Mouse (Mus musculus) forebrain, embryonic 12.5 days (tissue): ENCODE data around the gene Dbi. TPM values are rescaled to one million over a fixed set of nuclear protein-coding genes. Genes with fewer than 3 reads are reported as not detected.
A peak's percentile ranks its signal among the peaks of the same experiment; 100 is the strongest.

Source experiments
- ATAC-seq: fragments of 200-750 bp; cut with Nextera tagmentation; 2 replicates; pipeline ENCODE4 v1.8.0; 2017; ENCODE audit warnings: moderate TSS enrichment; ENCODE audit not compliant: low FRiP score
- H3K27ac ChIP-seq: fragments of 300-500 bp; sonication (generic); 2 replicates; pipeline ENCODE4 v1.5.1; 2016; ENCODE audit warnings: mild to moderate bottlenecking
- H3K27me3 ChIP-seq: fragments of 300-500 bp; sonication (generic); 2 replicates; pipeline ENCODE4 v1.6.1; 2016; ENCODE audit warnings: mild to moderate bottlenecking
- H3K36me3 ChIP-seq: fragments of 300-500 bp; sonication (generic); replicated peaks from 2 replicates; pipeline ENCODE4 v1.6.1; 2016; ENCODE audit warnings: mild to moderate bottlenecking
- H3K4me1 ChIP-seq: fragments of 300-500 bp; sonication (generic); 2 replicates; pipeline ENCODE4 v1.6.1; 2016
- H3K4me2 ChIP-seq: fragments of 300-500 bp; sonication (generic); 2 replicates; pipeline ENCODE4 v1.6.1; 2016; ENCODE audit warnings: mild to moderate bottlenecking, moderate library complexity
- H3K4me3 ChIP-seq: fragments of 300-500 bp; sonication (generic); replicated peaks from 2 replicates; pipeline ENCODE4 v1.5.1; 2016; ENCODE audit warnings: mild to moderate bottlenecking
- H3K9ac ChIP-seq: fragments of 300-500 bp; sonication (generic); 2 replicates; pipeline ENCODE4 v1.6.1; 2016; ENCODE audit warnings: mild to moderate bottlenecking
- H3K9me3 ChIP-seq: fragments of 300-500 bp; sonication (generic); 2 replicates; pipeline ENCODE4 v1.6.1; 2016
- WGBS: fragments of 180-500 bp; shearing (Covaris S2); methylation state at CpG from one replicate; pipeline ENCODE4 v1.1.7; 2016; 5-methylcytosine and 5-hydroxymethylcytosine counted together
- polyA plus RNA-seq: library from polyadenylated mRNA; unstranded; fragments of >200 nt; fragmentation: Nextera tagmentation; extraction: Ambion mirVana; gene quantifications from 2 replicates; pipeline ENCODE4 v1.2.1, GENCODE M21; 2016

The Dbi gene
- polyA plus RNA-seq, 1 experiment from 2014 or later = 921 TPM

DNA sequence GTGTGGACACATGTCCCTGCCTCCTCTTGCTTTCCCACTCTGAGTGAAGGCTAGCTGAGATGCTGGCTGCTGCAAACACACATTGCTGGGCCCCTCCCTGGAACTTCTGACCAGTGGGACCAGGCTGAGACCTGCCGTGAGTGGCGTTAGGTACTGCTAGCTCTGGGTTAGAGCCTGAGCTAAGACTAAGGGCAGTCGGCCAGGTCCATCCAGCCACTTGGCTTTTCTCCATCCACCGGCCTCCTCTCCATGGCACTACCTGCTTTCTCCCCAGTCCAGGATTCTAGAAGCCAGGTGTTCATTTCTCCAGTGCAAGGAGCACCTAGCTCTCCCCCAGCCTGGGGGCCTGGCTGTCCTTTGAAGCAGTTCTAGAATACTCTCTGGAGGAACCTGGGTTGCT, 45.9 kb downstream of the Dbi start:
- Histone ChIP-seq H3K9me3 (no peaks in the 10 kb centered on the region), H3K27me3 (peaks cover 50% of the 10 kb centered on the region), H3K4me2 (no peak overlapping the region), H3K9ac (no peak overlapping the region), H3K27ac (no peak overlapping the region), H3K4me3 (no peak overlapping the region), H3K36me3 (no peaks in the 10 kb centered on the region), H3K4me1 (peaks cover 23% of the 10 kb centered on the region)
- no peak for ATAC-seq
- 78% methylated on average over 4 of the region's 4 CpGs for WGBS

DNA sequence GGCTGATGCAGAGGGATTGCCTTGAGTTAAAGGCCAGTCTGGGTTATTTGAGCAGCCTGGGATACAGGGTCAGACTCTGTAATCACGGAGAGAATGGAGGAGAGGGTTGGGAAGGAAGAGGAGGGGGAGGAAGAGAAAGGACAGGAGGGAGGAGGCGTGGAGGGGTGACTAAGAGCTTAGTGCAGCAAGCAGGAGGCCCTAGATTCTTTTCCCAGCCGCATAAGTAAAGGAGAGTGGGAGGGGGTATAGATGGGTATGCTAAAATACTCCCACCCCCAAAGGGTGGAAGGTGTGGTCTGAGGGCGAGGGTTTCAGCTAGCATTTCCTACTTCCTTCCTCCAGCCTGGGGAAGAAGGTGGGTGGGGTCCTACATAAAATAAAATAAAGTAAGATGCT, 46.6 kb downstream of the Dbi start:
- WGBS = 17% methylated on average over 4 of the region's 4 CpGs
- H3K36me3 ChIP-seq = no peaks in the 10 kb centered on the region
- peaks cover 23% of the 10 kb centered on the region for H3K4me1 ChIP-seq
- no peak overlapping the region for H3K9ac ChIP-seq
- H3K27ac ChIP-seq = no peak overlapping the region
- peak overlapping the region; percentile 77; the same call in 1 of the 2 replicates for H3K4me2 ChIP-seq
- H3K9me3 ChIP-seq = no peaks in the 10 kb centered on the region
- ATAC-seq = no peak
- peaks cover 50% of the 10 kb centered on the region for H3K27me3 ChIP-seq
- H3K4me3 ChIP-seq = peak overlapping the region; percentile 42

DNA sequence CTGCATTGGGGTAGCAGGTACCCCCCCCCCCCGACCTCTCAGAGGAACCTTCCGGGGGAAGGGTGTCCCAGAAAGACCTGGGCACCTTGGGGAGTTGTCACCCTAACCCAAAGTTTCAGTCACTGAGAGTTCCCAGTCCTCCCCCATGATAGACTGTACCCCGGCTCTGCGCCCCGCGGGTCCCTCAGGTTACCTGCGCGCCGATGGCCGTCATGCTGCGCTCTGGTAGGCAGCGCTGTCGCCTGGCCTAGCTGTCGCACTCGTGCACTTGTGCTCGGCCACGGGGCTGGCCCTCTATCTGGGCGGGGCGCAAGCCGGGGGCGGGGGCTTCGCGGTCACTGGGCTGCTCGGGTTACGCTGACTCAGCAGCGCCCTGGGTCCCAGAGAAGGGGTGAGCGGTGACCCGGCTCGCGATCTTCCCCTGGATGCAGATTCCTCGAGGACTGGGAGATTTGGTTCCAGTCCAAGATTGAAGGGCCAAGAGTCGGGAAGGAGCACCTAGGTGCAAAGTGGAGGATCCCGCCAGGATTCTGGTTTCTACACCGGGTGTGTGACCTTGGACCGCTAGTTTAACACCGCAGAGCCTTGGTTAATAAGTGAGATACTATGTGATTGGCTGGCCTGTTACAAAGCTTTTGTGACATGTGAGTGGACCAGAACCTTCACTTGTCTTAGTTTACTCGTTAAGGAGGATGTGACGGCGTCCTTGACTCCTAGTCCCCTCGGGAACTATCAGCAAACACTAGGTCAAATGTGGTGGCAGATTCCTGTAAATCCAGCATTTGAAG, 47.2 kb downstream of the Dbi start, which contains the start of gene Tmem37:
Gene Tmem37, minus strand, starts transcription at position 556 of the 788 bp plus-strand sequence.
- peak within 1 kb of the TSS; percentile 42 for H3K4me3 ChIP-seq
- no peak within 1 kb of the TSS for H3K27ac ChIP-seq
- H3K4me2 ChIP-seq = peak within 1 kb of the TSS; percentile 77
- H3K27me3 ChIP-seq = peaks cover 50% of the 10 kb centered on the region
- peak; percentile 75 for ATAC-seq
- H3K4me1 ChIP-seq = peaks cover 23% of the 10 kb centered on the region
- 2% methylated on average over 40 of the region's 40 CpGs for WGBS
- no peaks in the 10 kb centered on the region for H3K9me3 ChIP-seq
- peak within 1 kb of the TSS; percentile 49 for H3K9ac ChIP-seq
- H3K36me3 ChIP-seq = no peaks in the 10 kb centered on the region

DNA sequence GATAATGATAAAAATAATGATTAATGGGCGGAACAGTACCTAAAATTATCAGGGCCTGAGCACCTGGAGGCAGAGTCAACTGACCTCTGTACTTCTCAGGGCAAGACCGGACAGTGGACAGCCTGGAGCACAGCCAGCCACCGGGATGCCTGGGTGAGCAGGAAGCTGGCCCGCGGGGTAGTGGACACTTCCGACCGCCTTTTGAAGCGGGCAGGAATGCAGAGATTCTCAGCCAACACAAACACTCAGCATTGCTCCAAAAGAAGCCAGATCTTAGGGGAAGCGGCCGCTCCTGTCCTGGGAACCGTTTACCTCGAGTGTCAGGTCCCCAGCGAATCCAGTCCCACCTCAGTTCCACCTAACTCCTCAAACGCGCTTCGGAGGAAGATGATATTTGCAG, 48.0 kb downstream of the Dbi start:
- H3K27ac ChIP-seq = no peak overlapping the region
- 19% methylated on average over 16 of the region's 16 CpGs for WGBS
- H3K9ac ChIP-seq = peak overlapping the region; percentile 49; the same call in 1 of the 2 replicates
- H3K4me3 ChIP-seq = peak overlapping the region; percentile 42
- H3K36me3 ChIP-seq = no peaks in the 10 kb centered on the region
- ATAC-seq = no peak
- H3K4me2 ChIP-seq = peak overlapping the region; percentile 77
- H3K4me1 ChIP-seq = peaks cover 21% of the 10 kb centered on the region
- H3K27me3 ChIP-seq = peaks cover 50% of the 10 kb centered on the region
- no peaks in the 10 kb centered on the region for H3K9me3 ChIP-seq

DNA sequence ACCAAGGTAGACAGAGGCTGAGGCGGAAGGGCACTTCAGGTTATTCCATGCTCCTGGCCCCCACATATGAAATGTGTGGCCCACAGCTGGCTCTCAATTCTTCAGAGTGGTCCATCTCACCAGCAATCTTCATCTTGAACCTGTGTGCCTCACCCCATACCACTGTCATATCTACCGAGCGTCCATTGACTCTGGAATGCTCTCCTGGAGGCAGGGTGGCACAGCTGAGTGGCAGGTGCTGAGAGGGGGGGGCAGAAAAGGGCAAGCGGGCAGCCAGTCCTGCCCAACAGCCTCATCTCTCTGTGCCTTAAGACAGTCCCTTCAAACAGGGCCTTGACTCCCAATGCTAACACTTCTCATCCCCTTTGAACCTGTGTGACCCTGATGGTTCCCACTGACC, 49.7 kb downstream of the Dbi start:
- Histone ChIP-seq H3K36me3 (no peaks in the 10 kb centered on the region), H3K4me2 (no peak overlapping the region), H3K9ac (no peak overlapping the region), H3K4me1 (peaks cover 17% of the 10 kb centered on the region), H3K9me3 (no peaks in the 10 kb centered on the region), H3K4me3 (no peak overlapping the region), H3K27me3 (peaks cover 48% of the 10 kb centered on the region), H3K27ac (no peak overlapping the region)
- ATAC-seq = no peak
- WGBS = 85% methylated on average over 4 of the region's 4 CpGs

DNA sequence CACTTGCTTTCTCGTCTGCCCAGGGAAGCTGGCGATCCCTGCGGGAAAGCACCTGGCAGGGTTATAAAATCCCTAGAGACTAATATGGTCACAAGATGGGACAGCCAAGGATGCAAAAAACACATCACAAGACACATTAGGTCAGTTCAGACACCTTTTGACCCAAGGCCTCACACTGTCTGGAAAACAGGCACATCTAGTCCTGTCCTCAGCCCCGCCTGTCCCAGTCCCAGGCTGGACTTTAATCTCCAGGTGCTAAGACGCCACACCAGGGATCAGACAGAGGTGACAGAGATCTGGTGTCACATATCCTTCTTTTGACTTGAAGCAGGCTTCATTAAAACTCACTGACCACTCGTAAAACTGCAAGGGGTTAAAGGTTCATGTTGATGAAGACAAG, 50.7 kb downstream of the Dbi start:
- WGBS = 64% methylated on average over 6 of the region's 6 CpGs
- no peak overlapping the region for H3K27ac ChIP-seq
- H3K9me3 ChIP-seq = no peaks in the 10 kb centered on the region
- no peaks in the 10 kb centered on the region for H3K36me3 ChIP-seq
- H3K27me3 ChIP-seq = peaks cover 41% of the 10 kb centered on the region
- no peak overlapping the region for H3K4me2 ChIP-seq
- ATAC-seq = no peak
- H3K4me3 ChIP-seq = no peak overlapping the region
- H3K9ac ChIP-seq = no peak overlapping the region
- H3K4me1 ChIP-seq = peaks cover 17% of the 10 kb centered on the region

DNA sequence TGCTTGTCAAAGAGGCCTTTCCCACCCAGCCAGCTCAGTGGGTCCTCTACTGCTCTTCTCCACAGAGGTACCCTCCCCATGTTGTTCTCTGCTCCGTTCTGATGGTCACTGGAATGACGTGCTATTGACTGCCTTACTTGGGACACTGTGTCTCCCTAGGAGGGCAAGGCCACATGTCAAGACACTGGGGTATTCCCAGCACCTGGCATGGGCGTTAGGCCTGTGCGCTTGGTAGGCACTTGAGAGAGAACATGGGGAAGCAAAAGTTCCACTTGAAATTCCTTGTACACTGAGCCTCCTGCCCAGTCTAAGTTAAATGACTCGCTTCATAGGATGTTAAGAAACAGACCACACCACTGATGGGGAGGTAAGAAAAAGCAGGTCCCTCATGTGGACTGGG, 51.8 kb downstream of the Dbi start:
- Histone ChIP-seq H3K4me3 (no peak overlapping the region), H3K4me1 (peaks cover 15% of the 10 kb centered on the region), H3K9me3 (no peaks in the 10 kb centered on the region), H3K27me3 (peaks cover 31% of the 10 kb centered on the region), H3K4me2 (no peak overlapping the region), H3K27ac (no peak overlapping the region), H3K9ac (no peak overlapping the region), H3K36me3 (no peaks in the 10 kb centered on the region)
- ATAC-seq = no peak
- WGBS = 82% methylated on average over 5 of the region's 5 CpGs

DNA sequence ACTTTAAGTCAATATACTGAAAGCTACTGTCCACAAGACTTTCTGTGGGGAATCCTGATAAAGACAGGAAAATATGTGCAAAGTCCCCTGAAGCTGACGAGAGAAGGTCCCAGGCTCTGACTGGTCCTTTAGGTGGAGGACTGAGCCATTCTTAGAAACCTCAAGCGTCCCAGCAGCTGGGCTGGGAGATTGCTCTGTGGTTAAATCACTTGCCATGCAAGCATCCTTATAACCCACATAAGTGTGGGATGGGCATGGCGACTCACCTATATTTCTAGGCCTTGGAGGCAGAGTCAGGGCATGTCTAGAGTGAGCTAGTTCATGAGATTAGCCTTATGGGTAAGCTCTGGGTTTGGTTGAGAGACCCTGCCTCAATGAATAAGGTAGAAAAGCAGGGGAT, 54.3 kb downstream of the Dbi start:
- WGBS = 88% methylated on average over 3 of the region's 3 CpGs
- no peak overlapping the region for H3K27ac ChIP-seq
- no peak for ATAC-seq
- no peaks in the 10 kb centered on the region for H3K9me3 ChIP-seq
- no peak overlapping the region for H3K4me2 ChIP-seq
- H3K4me3 ChIP-seq = no peak overlapping the region
- no peak overlapping the region for H3K9ac ChIP-seq
- no peaks in the 10 kb centered on the region for H3K4me1 ChIP-seq
- no peaks in the 10 kb centered on the region for H3K36me3 ChIP-seq
- H3K27me3 ChIP-seq = peaks cover 7% of the 10 kb centered on the region

DNA sequence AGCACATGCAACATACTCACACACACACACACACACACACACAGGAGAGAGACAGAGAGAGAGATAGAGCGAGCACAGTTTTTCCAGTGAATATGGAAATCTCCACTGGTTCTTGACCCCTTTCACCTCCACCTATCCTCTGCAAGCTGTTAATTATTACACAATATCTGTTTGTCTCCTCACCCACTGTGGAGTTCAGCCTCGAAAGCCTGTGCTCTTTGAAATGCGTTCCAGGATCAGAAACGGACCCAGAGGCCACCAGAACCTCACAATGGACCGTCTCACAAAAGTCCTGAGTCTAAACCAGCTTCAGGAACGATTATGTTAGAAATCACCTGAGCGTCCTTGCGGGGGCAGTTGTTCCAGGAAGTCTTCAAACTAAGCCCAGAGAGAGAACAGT, 54.7 kb downstream of the Dbi start:
- 86% methylated on average over 8 of the region's 8 CpGs for WGBS

DNA sequence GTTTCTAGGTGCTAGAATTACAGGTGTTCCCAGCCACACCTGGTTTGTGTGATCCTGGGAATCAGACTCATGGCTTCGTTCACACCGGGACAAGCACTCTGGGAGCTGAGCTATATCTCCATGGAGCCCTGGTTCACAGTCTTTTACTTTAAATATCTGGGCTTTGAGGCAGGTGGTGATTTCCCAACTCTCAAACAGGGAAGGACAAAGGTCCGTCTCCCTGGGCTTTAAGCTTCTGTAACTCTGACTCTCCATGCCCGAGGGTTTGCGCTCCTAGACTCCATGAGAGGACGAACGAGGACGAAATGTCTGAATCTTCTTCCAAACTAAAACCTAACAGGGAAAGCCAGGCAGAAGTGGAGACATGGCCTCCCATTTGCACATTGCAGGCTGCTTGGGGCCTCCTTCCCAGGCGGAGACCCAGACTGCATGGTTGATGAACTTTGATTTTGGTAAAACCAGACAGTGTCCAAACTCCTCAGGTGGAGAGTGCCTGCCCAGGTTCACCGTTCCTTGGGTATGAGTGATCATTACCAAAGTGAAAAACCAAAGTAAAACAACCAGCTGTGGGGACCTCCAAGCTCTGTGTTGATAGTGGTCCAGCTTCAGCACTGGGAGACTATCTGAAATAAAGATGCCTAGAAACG, 56.7 kb downstream of the Dbi start:
- no peaks in the 10 kb centered on the region for H3K36me3 ChIP-seq
- no peak overlapping the region for H3K27ac ChIP-seq
- H3K27me3 ChIP-seq = no peaks in the 10 kb centered on the region
- H3K9me3 ChIP-seq = no peaks in the 10 kb centered on the region
- H3K4me2 ChIP-seq = no peak overlapping the region
- 90% methylated on average over 11 of the region's 11 CpGs for WGBS
- H3K4me3 ChIP-seq = no peak overlapping the region
- no peak for ATAC-seq
- no peak overlapping the region for H3K9ac ChIP-seq
- no peaks in the 10 kb centered on the region for H3K4me1 ChIP-seq

More for the DNA sequence above, 54.7 kb downstream of the Dbi start:
- H3K9me3 ChIP-seq = no peaks in the 10 kb centered on the region
- H3K4me1 ChIP-seq = no peaks in the 10 kb centered on the region
- H3K4me2 ChIP-seq = no peak overlapping the region
- H3K27me3 ChIP-seq = 0 out of 2 replicates have a peak, but pooled peaks cover 2% of the 10 kb centered on the region
- no peak overlapping the region for H3K27ac ChIP-seq
- no peak for ATAC-seq
- no peak overlapping the region for H3K9ac ChIP-seq
- no peaks in the 10 kb centered on the region for H3K36me3 ChIP-seq
- H3K4me3 ChIP-seq = no peak overlapping the region
